Mouse (Mus musculus): ENCODE measurements around the gene Pgrmc1. TPM values are rescaled to one million over a fixed set of nuclear protein-coding genes. Genes with fewer than 3 reads are reported as not detected.
A peak's percentile ranks its signal among the peaks of the same experiment; 100 is the strongest.

Pgrmc1 gene
- total and polyA plus RNA-seq, 2 experiments from 2014 or later: 484 to 690 TPM

- ATAC-seq (no peak), DNase-seq (no peak)
- Histone ChIP-seq H3K4me3 (ENCODE audit: low read depth, low read length) (no peak overlapping the region), H3K27ac (ENCODE audit: low read depth, low read length) (no peak overlapping the region), H3K9ac (no peak overlapping the region), H3K4me1 (ENCODE audit: insufficient read depth) (peaks cover 6% of the 10 kb centered on the region; the same call in 1 of the 2 replicates), H3K36me3 (ENCODE audit: insufficient read depth) (no peaks in the 10 kb centered on the region), H3K4me2 (ENCODE audit: low read depth) (no peak overlapping the region), H3K9me3 (ENCODE audit: low read length) (no peaks in the 10 kb centered on the region), H3K27me3 (ENCODE audit: insufficient read depth, low read length) (no peaks in the 10 kb centered on the region)
- WGBS: 87% methylated on average over 2 of the region's 2 CpGs
- TF ChIP-seq CTCF (IDR thresholded peaks at IDR 0.05; ENCODE audit: low read depth): no peak
Measured at GRCm38 (mm10) chrX:36602926-36603325, 4.9 kb downstream of the Pgrmc1 start.

- Histone ChIP-seq H3K27ac (ENCODE audit: low read depth, low read length) (no peak overlapping the region), H3K36me3 (ENCODE audit: insufficient read depth) (no peaks in the 10 kb centered on the region), H3K9ac (no peak overlapping the region), H3K4me2 (ENCODE audit: low read depth) (no peak overlapping the region), H3K9me3 (ENCODE audit: low read length) (no peaks in the 10 kb centered on the region), H3K4me3 (ENCODE audit: low read depth, low read length) (no peak overlapping the region), H3K4me1 (ENCODE audit: insufficient read depth) (peaks cover 6% of the 10 kb centered on the region; the same call in 1 of the 2 replicates), H3K27me3 (ENCODE audit: insufficient read depth, low read length) (no peaks in the 10 kb centered on the region)
- ATAC-seq (no peak), DNase-seq (no peak)
- no peak for TF ChIP-seq CTCF (IDR thresholded peaks at IDR 0.05; ENCODE audit: low read depth)
- 85% methylated on average over 4 of the region's 4 CpGs for WGBS
Measured at GRCm38 (mm10) chrX:36604040-36604439, 6.0 kb downstream of the Pgrmc1 start.

GRCm38 (mm10) chrX:36609117-36609516, 11.1 kb downstream of the Pgrmc1 start:
- no peaks in the 10 kb centered on the region for H3K4me1 ChIP-seq (ENCODE audit: insufficient read depth)
- no peak overlapping the region for H3K9ac ChIP-seq
- WGBS: 80% methylated on average over 2 of the region's 2 CpGs
- H3K27ac ChIP-seq (ENCODE audit: low read depth, low read length): no peak overlapping the region
- no peaks in the 10 kb centered on the region for H3K36me3 ChIP-seq (ENCODE audit: insufficient read depth)
- no peaks in the 10 kb centered on the region for H3K27me3 ChIP-seq (ENCODE audit: insufficient read depth, low read length)
- DNase-seq (no peak), ATAC-seq (no peak)
- H3K4me2 ChIP-seq (ENCODE audit: low read depth): no peak overlapping the region
- H3K4me3 ChIP-seq (ENCODE audit: low read depth, low read length): no peak overlapping the region
- no peaks in the 10 kb centered on the region for H3K9me3 ChIP-seq (ENCODE audit: low read length)
- TF ChIP-seq CTCF (IDR thresholded peaks at IDR 0.05; ENCODE audit: low read depth): no peak

GRCm38 (mm10) chrX:36628102-36628501, 30.1 kb downstream of the Pgrmc1 start:
- no peaks in the 10 kb centered on the region for H3K36me3 ChIP-seq (ENCODE audit: insufficient read depth)
- ATAC-seq (no peak), DNase-seq (no peak)
- no peak overlapping the region for H3K4me3 ChIP-seq (ENCODE audit: low read depth, low read length)
- H3K4me2 ChIP-seq (ENCODE audit: low read depth): no peak overlapping the region
- no peak overlapping the region for H3K27ac ChIP-seq (ENCODE audit: low read depth, low read length)
- no peaks in the 10 kb centered on the region for H3K4me1 ChIP-seq (ENCODE audit: insufficient read depth)
- WGBS: 72% methylated on average over 3 of the region's 3 CpGs
- H3K27me3 ChIP-seq (ENCODE audit: insufficient read depth, low read length): no peaks in the 10 kb centered on the region
- no peaks in the 10 kb centered on the region for H3K9me3 ChIP-seq (ENCODE audit: low read length)
- H3K9ac ChIP-seq: no peak overlapping the region
- no peak for TF ChIP-seq CTCF (IDR thresholded peaks at IDR 0.05; ENCODE audit: low read depth)

GRCm38 (mm10) chrX:36630771-36631170, 32.8 kb downstream of the Pgrmc1 start:
- Histone ChIP-seq H3K9me3 (ENCODE audit: low read length) (no peaks in the 10 kb centered on the region), H3K9ac (no peak overlapping the region), H3K4me3 (ENCODE audit: low read depth, low read length) (no peak overlapping the region), H3K36me3 (ENCODE audit: insufficient read depth) (no peaks in the 10 kb centered on the region), H3K27ac (ENCODE audit: low read depth, low read length) (no peak overlapping the region), H3K27me3 (ENCODE audit: insufficient read depth, low read length) (no peaks in the 10 kb centered on the region), H3K4me1 (ENCODE audit: insufficient read depth) (no peaks in the 10 kb centered on the region), H3K4me2 (ENCODE audit: low read depth) (no peak overlapping the region)
- no peak for DNase-seq
- 10% methylated on average over 1 of the region's 1 CpGs for WGBS
- no peak for ATAC-seq
- TF ChIP-seq CTCF (IDR thresholded peaks at IDR 0.05; ENCODE audit: low read depth): peak; percentile 54

GRCm38 (mm10) chrX:36640046-36640445, 42.0 kb downstream of the Pgrmc1 start:
- Histone ChIP-seq H3K27me3 (ENCODE audit: insufficient read depth, low read length) (no peaks in the 10 kb centered on the region), H3K4me2 (ENCODE audit: low read depth) (no peak overlapping the region), H3K9me3 (ENCODE audit: low read length) (no peaks in the 10 kb centered on the region), H3K36me3 (ENCODE audit: insufficient read depth) (no peaks in the 10 kb centered on the region), H3K27ac (ENCODE audit: low read depth, low read length) (no peak overlapping the region), H3K9ac (no peak overlapping the region), H3K4me3 (ENCODE audit: low read depth, low read length) (no peak overlapping the region), H3K4me1 (ENCODE audit: insufficient read depth) (no peaks in the 10 kb centered on the region)
- 69% methylated on average over 6 of the region's 6 CpGs for WGBS
- no peak for TF ChIP-seq CTCF (IDR thresholded peaks at IDR 0.05; ENCODE audit: low read depth)
- peak; percentile 63 for ATAC-seq
- peak; percentile 70 for DNase-seq

GRCm38 (mm10) chrX:36644657-36645551, 46.9 kb downstream of the Pgrmc1 start, which contains the start of gene Akap17b:
Akap17b (minus strand) TSS chrX:36645395.
- TF ChIP-seq CTCF (IDR thresholded peaks at IDR 0.05; ENCODE audit: low read depth): peak; percentile 76
- ATAC-seq: peak; percentile 98
- peak; percentile 89 for DNase-seq
- Histone ChIP-seq H3K4me3 (ENCODE audit: low read depth, low read length) (peak within 1 kb of the TSS; percentile 49), H3K4me2 (ENCODE audit: low read depth) (peak within 1 kb of the TSS; percentile 46), H3K27ac (ENCODE audit: low read depth, low read length) (peak within 1 kb of the TSS; percentile 78), H3K27me3 (ENCODE audit: insufficient read depth, low read length) (no peaks in the 10 kb centered on the region), H3K36me3 (ENCODE audit: insufficient read depth) (no peaks in the 10 kb centered on the region), H3K9ac (peak within 1 kb of the TSS; percentile 65), H3K9me3 (ENCODE audit: low read length) (no peaks in the 10 kb centered on the region), H3K4me1 (ENCODE audit: insufficient read depth) (no peaks in the 10 kb centered on the region)
- 39% methylated on average over 54 of the region's 60 CpGs for WGBS

Other genes with a start within 250 kb of the Pgrmc1 start
- not detected in 2 replicates for gene Gm6268, start 196.9 kb upstream of the Pgrmc1 start, total RNA-seq (2014; rRNA removed)
- not detected in 2 replicates for gene Gm6268, start 196.9 kb upstream of the Pgrmc1 start, polyA plus RNA-seq (2015; fragmentation: Nextera tagmentation; extraction: Ambion mirVana)
- gene Gm14569, start 106.4 kb upstream of the Pgrmc1 start, total RNA-seq (2014; rRNA removed): 0.05 TPM in 1 of 2 replicates, not detected in the other
- not detected in 2 replicates for gene Gm14569, start 106.4 kb upstream of the Pgrmc1 start, polyA plus RNA-seq (2015; fragmentation: Nextera tagmentation; extraction: Ambion mirVana)
- 8.6 and 13.0 TPM in 2 replicates for gene Akap17b, start 47.2 kb downstream of the Pgrmc1 start, total RNA-seq (2014; rRNA removed)
- 2.4 and 3.7 TPM in 2 replicates for gene Akap17b, start 47.2 kb downstream of the Pgrmc1 start, polyA plus RNA-seq (2015; fragmentation: Nextera tagmentation; extraction: Ambion mirVana)
- 0.33 TPM in 1 of 2 replicates, not detected in the other for gene Slc25a43, start 145.5 kb downstream of the Pgrmc1 start, total RNA-seq (2014; rRNA removed)
- gene Slc25a43, start 145.5 kb downstream of the Pgrmc1 start, polyA plus RNA-seq (2015; fragmentation: Nextera tagmentation; extraction: Ambion mirVana): 0.13 and 0.54 TPM in 2 replicates
- gene Slc25a5, start 197.4 kb downstream of the Pgrmc1 start, total RNA-seq (2014; rRNA removed): 333 and 351 TPM in 2 replicates
- 466 and 495 TPM in 2 replicates for gene Slc25a5, start 197.4 kb downstream of the Pgrmc1 start, polyA plus RNA-seq (2015; fragmentation: Nextera tagmentation; extraction: Ambion mirVana)

Measured in forebrain, postnatal 0 days (tissue).